Mouse (Mus musculus) adrenal gland, adult 18-20 months (tissue): ENCODE data around the gene Cacna1e. TPM values are rescaled to one million over a fixed set of nuclear protein-coding genes. Genes with fewer than 3 reads are reported as not detected.

Experiments
- DNase-seq, 2 experiments: peaks; one replicate each; pipeline ENCODE4 v3.0.0; 2021 to 2022; ENCODE audit warnings: low spot score in 2 of 2
- total RNA-seq, 2 experiments: library from RNA; stranded (reverse); gene quantifications; 1 replicate in 1 of 2; 2 replicates in 1 of 2; pipeline ENCODE4 v1.2.3; 2021

The Cacna1e gene
- total RNA-seq, 2 experiments from 2014 or later, result 0.03 to 0.13 TPM

DNA sequence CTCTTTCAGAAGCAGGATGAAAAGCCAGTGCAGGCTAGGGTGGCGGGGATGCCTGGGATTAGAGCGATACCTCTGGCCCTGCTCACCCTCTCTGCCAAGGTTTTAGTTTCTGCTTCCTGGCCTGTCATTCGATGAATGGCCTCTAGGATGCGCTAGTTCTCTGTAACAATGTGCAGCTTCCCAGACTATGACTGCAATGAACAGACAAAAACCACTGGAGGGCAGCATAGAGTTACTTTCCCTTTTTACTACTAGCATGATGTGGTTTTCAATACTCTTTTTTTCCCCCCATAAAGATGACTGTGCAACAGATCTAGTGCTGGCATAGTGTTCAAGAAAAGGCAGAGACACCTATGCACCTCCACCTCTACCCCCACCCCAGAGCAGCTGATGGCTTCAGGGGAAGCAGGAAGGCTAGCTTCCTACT is 98.0 kb downstream of the Cacna1e start:
- peak; percentile 59 to 66 for DNase-seq

DNA sequence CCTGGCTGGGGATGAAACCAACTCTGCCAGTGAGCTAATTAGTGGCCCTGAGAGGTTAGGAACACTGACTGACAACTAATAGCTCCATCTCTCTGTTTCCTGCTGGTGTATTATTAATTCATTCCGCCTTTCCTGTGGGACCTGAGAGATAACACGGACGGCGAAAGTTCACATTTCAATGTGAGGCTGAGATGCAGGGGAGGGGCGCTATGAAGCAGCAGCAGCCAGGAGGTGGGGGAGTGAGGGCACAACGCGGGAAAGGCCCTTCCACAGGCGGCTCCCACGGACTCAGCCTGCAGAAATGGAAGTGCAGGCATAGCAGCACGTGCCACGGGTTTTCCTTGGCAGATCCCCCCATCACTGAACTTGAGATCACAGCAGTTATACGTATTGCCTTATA is 99.4 kb downstream of the Cacna1e start:
- DNase-seq, result no peak

DNA sequence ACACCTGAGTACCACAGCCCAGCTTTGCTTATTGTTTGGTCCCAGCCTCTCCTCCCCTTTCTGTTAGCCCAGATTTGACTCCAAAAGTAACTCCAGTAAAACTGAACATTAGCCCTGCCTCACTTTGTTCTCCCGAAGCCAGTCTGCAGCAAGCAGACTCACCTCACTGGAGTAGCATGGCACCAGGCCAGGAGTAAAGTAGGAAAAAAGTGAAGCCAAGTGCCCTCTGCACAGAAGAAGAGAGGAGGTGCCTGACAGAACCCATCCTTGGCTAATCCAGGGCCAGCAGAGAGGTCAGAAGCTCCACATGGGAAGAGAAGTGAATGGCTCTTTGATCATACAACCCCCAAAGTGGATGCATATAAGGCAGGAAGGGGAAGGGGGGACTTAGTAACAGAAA is 100.8 kb downstream of the Cacna1e start:
- DNase-seq, result no peak

DNA sequence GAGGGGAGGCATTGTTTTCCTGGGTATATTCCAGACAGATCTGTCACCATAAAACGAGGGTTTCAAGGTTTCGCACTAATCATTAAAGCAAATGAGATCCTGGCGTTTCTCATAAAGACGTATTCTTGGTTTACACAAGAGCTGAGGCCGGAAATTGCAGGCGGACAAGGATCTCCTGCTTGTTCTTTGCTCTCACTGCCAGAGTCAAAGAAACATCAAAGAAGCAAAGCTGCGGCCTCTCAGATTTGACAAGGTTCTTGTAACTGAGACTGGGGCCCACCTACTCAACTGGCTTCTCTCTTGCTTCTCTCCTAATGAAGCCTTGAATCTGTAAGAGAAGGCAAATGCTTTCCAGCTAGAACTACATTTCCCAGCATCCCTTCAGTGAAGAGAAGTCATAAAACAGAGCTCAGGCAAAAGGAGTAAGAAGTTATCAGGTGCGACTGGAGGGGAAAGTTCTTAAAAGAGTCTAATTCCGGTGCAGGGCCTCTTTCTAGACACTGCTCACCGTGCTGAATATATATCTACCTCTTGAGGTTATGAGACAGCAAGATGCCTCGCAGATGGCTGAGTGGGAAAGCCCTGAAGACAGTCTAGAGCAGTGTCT is 104.3 kb downstream of the Cacna1e start:
- DNase-seq, result no peak

DNA sequence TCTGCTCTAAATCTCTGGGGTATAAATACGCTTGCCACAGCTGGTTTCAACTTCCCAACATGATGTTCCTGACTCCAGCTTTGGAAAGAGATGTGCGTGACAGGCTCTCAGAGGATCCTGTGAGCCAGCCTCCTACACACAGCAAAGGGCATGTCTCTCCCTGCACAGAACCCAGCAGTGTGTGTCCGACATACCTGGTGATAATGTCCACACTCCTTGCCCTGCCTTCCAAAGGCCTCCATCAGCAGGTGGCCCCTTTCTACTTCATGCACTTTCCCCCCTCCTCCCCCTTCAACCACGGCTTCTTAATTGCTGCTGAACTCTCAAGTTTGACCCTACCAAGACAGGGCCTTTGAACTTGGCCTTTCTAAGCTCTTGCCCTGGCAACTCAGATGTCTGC is 108.0 kb downstream of the Cacna1e start:
- no peak for DNase-seq

DNA sequence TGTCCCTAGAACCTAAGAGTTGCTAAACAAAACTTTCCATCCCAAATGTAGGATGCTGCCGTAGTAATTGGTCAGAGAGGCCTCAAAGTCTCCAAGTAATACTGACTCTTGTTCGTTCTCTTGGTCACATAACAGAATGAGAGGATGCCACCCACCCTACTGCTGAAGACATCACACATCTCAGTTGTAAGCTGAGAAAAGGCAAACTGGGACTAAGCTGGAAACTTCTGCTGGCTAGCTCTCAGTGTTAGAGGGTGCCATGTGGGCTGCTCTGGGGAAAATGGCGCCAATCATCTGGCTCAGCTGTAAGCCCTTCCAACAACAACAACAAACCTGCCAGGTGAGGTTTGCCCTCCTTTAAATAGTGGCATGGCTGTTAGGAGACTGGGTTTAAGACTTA is 109.8 kb downstream of the Cacna1e start:
- no peak for DNase-seq

DNA sequence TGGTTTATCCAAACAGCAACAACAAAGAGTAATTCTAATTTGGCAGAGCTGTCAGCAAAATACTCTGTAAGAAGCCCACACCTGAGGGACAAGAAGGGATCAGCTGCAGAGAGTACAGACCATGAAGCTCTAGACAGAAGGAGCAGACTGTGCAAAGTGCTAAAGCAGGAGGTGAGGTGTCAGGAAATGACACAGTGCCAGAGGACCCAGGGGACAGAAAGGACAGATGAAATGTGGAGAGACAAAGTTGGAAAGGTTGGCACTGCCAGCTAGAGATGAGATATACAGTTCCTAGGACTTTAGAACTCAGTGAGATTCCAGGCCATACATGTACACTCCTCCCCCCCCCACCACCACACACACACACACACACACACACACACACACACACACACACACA is 113.2 kb downstream of the Cacna1e start:
- no peak for DNase-seq

DNA sequence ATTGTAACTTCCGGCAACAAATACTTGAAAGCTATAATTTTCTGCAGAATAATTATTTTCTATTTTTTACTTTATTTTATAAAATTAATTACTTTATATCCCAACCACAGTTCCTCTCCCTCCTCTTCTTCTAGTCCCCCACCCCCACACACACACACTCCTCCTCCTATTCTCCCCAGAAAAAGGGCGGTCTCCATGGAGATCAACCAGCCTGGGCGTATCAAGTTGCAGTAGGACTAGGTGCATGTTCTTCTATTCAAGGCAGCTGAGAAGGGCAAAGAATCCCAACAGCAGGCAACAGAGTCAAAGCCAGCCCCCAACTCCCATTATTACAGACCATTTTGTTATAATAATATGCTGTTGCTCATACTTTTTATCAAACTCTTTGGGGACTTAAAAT is 113.8 kb downstream of the Cacna1e start:
- DNase-seq, result no peak

DNA sequence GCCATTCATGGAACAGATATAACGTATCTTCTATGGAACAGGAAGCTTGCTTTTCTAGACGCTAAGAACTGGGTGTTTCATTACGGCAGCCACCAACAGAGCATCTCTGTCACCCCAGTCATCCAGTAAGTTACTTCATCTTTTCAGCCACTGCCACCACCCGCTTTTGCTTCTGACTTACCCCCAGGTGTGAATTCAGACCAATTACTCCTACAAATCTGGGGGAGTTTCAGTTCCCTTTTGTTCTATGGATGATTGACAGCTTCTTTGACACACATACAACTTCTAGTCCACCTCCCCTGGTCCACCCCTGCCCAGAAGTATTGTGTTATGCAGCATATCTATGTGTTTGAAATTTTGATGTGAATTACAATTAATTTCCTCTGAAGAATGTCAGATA is 121.2 kb downstream of the Cacna1e start:
- DNase-seq, result no peak

DNA sequence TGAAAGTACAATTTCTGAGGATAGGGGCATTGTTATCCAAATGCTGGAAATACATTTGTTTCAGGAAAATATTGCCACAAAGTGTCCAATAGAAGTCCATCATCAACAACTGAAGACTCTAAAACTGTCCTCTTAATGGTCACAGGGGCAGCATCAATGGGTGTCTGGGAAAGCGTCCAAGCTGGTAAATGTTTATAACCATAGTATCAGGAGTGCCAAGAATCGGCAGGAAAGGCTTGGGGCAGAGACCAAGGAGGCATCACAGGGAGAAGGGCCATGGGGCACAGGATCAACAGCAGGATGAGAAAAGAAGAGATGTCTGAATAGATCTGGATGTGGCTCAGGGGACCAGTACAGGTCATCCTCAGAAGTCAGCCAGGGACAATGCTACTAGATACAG is 132.2 kb downstream of the Cacna1e start:
- DNase-seq, result no peak

DNA sequence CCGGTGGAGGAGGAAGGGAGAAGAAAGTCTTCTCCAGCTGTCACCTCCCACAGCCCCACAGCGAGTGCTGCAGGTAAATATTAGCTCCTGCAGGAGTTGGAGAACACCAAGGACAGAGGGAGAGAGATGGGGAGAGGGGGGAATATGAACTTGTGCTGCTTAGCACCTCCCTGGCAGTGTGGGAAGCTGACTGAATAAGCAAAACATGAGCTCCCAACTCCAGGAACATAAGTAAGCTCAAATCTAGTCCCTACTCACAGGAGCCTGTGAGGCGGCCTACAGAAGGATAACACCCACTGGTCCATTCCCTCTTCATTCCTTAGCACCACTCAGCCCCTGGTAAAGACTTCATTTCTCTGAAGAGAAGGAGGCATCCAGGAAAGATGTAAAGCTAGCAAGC is 135.8 kb downstream of the Cacna1e start:
- DNase-seq, result no peak

DNA sequence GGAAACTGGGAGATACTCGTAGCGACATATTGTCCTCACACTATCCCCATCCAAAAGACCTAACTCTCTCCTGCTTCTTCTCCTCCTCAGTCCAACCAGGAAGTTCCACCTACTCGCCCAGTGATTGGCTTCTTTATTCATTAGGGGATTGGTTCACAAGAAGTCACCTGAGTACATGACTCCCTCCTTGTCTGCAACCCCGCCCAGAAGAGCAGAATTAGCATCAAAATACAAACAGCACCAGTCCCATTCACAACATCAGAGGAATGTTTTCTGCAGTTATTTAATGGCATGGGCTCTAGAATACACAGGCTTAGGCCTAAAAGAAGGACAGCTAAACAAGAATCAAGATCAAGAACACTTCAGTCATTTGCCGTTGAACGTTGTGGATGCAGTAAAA is 139.1 kb downstream of the Cacna1e start:
- DNase-seq, result no peak

DNA sequence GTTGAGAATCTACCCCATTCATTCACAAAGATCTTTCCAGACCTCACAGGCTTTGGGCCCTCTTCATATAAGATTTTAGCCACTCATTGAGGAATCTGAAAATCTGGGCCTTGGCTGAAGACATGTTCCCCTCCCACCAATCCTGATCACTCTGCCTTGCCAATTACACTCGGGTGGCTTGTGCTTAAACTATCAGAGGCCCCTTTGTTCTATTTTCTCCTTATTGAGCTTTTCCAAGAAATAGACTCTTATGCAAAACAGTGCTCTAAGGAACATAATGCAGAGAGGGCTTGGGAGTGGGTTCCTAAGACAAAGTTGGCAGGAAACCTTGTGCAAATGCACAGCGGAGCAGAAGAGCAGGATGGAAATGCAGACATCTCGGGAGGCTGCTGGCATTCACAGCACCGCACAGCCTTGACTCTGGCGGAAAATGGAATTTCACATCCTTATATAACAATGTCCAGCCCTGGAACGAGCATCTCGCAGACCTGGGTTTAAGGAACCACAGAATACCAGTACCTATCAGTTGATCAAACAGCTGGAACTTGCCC is 153.8 kb downstream of the Cacna1e start:
- no peak for DNase-seq

DNA sequence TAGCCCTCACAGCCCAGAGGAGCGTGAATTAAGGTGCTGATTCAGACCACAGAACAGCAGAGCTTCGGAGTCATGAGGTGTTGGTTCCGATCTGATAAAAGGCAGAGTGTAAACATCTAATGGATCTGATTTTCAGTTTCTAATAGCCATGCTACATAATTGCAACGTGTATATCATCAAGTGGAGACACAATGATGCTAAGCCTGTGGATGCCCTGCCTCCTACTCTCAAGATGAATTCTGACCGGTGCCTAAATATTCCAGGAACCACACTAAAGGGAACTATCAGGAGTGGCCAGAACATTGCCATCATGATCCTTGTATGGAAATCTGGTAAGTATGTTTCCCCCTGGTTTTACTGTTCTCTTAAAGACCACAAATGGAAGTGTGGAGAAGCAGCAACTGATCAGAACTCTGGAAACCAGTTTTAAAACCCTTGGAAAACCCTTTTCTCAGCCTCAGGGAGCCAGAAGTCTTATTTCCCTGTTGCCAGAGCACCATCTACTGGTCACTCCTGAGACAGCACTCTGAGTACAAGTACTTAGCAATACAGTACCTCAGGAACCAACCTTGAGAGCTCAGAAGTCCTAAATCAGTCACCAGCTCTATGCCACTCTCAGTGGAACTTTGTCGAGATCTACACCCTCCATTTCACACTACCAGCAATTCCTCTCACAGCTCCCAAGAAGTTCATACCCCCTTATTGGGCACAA is 154.9 kb downstream of the Cacna1e start:
- peak; percentile 67 to 69 for DNase-seq

DNA sequence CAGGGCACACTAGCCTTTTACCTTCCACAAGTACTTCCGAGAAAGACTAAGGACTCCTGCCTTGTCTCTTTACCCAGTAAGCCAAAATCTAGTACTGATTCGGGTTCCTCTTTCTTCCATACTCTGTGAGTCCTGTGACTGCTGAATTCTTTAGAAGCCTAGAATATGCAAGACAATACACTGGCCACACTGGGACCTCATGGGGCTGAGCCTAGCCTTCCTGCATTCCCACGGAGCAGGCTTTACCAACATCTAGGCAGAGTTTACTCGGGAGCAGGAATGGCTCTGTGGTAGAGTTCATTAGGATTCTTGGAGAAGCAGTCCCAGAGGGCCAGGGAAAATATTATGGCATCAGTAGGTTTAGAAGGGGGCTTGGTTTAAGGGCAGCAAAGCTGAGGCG is 155.6 kb downstream of the Cacna1e start:
- no peak for DNase-seq

DNA sequence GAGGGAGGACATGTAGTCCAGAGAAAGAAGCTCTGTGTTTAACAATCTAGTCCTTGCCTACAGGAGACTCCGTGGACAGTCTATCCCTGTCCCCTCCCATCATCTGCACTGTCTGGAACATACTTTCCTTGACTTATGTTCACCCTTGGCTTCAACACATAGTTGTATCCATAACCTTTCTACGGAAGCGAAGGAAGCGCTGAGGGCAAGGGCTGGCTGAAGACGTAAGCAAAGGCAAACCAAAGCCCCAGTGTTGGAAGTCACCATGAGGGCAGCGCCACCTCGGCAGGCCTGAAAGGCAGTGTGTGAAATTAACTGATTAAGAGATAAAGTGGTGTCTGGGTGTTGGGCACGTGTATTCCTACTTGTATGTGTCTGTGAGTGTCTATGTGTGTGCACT is 156.6 kb downstream of the Cacna1e start:
- no peak for DNase-seq

DNA sequence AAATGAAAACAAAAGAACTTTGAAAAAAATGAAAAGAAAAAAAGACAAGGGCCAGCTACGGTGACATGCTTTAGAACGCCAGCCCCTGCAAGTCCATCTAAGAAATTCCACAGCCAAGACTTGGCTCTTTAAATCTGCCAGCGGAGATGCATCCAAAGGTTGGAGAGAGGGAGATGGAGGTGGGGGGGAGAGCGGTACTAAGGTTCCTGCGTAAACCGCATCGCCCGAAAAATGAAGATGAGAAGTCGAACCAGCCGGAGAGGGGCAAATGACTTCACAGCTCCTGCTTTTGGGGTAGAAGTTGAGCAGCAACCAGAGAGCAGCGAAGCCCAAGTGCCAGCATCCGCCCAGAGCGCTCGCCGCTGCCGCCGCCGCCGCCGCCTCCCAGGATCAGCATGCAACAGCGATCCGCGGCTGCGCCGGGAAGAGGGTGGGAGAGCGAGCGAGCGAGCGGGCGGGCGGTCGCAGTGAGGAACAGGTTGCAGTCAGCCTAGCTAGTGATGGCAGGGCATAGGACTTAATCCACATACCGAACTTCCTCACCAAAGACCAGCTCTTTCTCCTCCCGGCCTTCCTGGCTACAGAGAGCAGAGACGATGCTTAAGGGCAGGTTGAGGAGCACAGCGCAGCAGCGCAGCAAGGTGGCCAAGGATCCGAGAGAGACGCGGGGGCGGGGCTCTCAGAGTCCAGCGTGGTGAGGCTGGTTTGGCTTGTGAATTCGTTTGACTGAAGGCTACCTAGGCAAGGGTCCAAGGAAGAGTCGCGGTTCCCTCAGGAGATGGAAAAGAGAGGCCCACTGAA is 157.7 kb downstream of the Cacna1e start:
- peak in 1 of 2 experiments; percentile 3 for DNase-seq

DNA sequence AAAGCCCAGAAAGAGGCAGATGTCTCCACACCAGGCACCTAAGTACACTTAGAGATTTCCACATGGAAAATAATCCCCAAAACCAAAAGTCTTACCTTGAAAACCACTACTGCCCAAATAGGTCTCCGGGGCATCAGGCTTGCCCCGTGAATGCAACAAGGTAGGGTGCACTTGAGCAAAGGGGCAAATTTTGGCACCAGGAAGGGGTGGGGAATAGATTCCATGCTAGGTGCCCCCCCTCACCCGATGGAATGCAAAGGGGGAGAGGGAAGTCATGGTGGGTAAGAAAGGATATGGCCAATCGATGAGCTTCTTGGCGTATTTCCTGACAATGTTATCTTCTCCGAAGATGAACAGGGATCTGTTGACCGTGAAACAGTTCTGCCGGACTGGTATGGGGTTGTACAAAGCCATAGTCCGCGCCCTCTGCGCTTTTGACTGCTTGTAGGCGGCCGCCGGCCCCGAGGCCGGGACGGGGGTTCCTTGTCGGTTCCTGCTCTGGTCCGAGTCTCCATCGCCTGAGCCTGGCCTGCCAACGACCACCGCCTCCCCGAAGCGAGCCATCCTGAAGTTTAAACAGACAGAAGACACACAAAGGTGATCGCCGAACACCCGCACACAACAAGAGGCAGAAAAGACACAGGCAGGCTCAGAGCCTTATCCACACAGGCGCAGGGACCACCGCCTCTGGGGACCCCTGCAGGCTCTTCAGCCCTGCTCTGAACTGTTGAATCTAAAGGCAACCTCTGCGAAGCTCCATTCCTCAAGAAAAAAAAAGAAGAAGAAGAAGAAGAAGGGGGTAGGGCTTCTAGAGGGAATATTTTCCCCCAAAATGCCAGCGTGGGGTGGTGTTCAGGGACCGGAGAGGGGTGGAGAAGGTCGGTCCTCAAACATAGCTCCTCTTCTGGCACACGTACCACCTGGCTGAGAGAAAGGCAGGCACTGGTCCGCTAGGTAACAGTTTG is 158.7 kb downstream of the Cacna1e start:
- DNase-seq, result no peak

DNA sequence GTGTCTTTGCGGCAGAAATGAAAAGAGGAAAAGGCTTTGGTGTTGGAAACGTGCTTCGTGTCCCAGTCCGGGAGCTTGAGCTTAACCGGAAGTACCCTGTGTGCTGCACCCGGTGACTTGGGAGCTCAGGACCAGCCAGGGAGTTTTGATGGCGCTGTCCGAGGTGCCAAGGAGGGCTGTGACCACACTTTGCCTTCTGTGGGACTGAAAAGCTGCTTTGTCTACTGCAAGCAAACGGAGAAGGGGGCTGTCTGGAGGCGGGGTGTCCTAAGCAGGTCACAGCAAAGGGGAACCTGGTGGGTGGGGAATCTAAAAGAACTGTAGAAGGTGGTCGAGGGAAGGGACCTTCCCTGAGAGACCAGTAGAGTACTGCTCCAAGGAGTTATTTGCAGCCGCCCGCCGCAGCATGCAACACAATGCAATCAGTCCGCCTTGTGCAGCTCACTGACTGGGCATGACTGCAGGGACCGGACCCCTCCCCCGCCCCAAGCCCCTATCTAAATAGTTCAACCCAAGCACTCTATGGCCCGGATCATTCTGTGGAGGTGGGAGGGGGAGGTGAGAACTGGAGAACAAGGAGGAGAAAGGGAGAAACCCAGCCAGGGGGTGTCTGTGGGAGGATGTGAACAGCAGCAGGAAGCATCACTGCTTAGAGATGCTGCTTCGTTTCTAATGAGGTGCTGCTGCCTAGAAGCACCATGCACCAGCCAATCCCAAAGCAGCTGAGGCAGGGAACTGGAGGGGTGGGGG is 160.6 kb downstream of the Cacna1e start:
- DNase-seq, result no peak

DNA sequence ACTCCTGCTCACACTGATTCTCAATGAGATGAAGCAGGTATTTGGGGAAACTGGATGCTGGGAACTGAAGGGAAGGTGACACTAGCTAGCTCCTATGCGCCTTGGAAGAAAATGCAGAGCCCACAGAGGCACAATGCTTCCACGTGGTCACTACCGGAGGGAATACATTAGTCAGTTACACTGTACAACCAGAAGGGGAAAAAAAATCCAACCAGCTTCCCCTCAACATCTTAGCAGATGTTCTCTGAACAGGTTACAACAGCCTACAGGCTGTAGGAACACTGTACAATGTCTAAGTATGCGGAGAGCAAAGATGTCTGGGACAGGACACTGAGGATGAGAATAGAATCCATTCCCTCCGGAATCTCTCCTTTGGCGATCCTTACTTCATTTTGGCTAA is 161.2 kb downstream of the Cacna1e start:
- no peak for DNase-seq
